Mouse (Mus musculus) adrenal gland, postnatal 25 days (tissue): ENCODE measurements around the gene Rnf152. TPM values are rescaled to one million over a fixed set of nuclear protein-coding genes. Genes with fewer than 3 reads are reported as not detected.

Experiments used
- DNase-seq: peaks from one replicate; pipeline ENCODE4 v3.0.0; 2021; ENCODE audit warnings: mixed read lengths
- total RNA-seq: library from RNA; stranded (reverse); gene quantifications from 2 replicates; pipeline ENCODE4 v1.2.3, GENCODE M21; 2021

Rnf152 gene
- total RNA-seq, 1 experiment from 2014 or later, result 3.6 TPM

DNA sequence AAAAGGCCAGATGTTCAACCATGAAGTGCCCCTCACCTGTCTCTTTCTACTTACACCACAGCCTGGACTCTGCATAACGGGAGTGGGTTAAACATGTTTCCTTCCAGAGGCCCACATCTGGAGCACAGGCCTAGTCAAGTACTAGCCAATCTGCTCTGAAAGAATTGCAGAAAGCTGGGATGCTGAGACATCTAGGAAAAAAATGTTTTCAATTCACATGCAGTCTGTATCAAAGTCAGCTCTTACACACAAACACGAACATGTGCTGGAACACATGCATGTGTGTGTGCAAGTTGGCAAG lies 44.0 kb downstream of the Rnf152 start:
- no peak for DNase-seq

DNA sequence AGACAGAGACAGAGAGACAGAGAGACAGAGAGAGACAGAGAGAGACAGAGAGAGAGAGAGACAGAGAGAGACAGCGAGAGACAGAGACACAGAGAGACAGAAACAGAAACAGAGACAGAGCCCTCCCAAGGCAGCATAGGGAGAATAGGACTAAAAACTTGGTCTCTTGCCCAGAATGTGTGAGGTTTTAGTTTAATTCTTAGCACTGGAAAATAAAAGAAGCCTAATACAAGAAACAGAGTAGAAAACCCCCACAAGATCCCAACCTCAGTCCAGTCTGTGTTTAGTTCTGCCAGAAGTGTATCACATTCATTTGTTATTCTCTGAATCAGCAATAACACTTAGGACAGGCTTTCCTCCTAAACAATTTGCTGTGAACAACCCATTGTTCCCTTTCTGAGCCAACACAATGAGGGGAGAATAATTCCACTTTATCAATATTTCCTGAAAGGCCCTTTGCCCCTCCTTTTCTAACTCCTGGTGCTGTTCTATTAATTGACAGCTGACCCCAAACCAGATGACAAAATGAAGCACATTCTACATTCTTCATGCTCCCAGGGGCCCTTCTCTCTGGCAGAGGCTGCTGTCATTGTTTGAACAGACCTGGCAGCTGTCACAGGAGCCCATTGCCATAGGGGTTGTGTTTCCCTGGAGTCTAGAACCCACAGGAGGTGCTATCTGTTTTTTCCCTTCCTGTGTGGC lies 44.5 kb downstream of the Rnf152 start:
- DNase-seq, result no peak

DNA sequence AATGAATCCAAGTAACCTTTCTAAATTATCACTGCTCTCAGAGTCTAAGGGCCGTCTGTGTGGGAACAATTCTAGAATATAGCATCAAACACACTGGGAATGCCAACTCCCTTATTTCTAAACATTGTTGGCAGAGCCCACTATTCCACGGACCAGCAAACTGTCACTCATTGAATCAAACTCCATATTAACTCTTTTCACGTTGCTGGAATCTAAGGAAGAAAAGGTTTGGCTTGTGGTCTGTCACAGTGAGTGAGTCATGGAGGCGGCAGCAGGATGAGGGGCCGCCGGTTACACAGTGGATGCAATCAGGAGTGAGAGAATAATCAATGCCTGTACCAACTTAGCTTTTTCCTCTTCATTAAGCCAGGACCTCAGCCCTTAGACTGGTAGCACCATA lies 54.3 kb downstream of the Rnf152 start:
- no peak for DNase-seq

- no peak for DNase-seq
Measured at GRCm38 (mm10) chr1:105301764-105302163, 54.7 kb downstream of the Rnf152 start.

GRCm38 (mm10) chr1:105291859-105292258 lies 64.7 kb downstream of the Rnf152 start:
- DNase-seq, result no peak

DNA sequence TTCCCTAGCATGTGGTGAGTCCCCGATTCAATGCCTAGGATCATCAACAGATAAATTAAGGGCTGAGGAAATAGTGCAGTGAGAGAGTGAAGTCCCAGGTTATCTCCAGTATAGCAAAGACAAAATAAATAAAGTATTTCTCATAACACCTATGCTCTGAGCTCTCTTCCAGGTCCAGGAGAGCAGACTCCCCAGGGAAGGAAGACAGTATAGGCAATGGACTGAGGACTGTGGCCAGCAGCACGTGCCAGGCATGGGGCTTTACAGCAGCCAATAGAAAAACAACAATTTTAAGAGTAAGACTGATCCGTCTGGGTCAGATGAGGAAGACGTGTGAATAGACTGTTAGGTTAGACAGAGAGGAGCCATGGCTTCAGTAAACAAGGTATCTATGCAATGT lies 69.0 kb downstream of the Rnf152 start:
- no peak for DNase-seq

GRCm38 (mm10) chr1:105286906-105287305 lies 69.6 kb downstream of the Rnf152 start:
- no peak for DNase-seq

DNA sequence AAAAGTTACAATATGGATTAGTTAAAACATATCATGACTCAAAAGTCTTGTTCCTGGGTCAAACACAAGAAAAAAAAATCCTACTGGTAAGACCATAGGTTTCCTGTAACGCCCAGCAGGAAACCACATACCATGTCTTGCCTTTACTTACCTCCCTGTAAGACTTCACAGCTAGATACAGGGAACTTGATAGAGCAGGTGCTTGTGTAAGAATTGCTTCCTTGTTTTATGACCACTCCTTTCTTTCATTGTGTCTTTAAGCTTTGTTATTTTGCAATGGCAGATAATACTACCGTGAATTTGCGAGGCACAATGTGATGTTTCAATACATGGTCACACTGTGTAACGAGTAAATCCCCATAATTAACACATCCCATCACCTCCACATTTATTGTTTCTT lies 71.5 kb downstream of the Rnf152 start:
- DNase-seq, result no peak

DNA sequence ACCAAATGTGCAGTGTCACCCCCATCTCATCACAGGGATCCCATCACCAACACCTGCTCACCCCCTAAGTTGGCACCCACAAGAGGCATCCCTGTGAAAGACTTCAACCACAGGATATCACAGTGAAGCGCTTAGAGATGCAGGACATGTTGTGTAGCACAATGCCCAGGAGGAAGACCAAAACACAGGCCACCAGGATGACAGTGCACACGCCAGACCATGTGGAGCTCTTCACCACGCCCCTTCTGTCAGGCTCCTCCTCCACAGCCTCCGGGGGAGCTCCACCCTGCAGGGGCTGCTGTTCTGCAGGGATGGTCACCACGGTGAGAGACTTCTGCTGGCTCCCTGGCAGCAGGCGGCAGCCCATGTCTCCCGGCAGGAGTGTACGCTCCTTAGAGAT lies 72.4 kb downstream of the Rnf152 start:
- no peak for DNase-seq

GRCm38 (mm10) chr1:105281277-105281676 lies 75.2 kb downstream of the Rnf152 start:
- DNase-seq, result no peak

- no peak for DNase-seq
Measured at GRCm38 (mm10) chr1:105280160-105280559, 76.3 kb downstream of the Rnf152 start.

DNA sequence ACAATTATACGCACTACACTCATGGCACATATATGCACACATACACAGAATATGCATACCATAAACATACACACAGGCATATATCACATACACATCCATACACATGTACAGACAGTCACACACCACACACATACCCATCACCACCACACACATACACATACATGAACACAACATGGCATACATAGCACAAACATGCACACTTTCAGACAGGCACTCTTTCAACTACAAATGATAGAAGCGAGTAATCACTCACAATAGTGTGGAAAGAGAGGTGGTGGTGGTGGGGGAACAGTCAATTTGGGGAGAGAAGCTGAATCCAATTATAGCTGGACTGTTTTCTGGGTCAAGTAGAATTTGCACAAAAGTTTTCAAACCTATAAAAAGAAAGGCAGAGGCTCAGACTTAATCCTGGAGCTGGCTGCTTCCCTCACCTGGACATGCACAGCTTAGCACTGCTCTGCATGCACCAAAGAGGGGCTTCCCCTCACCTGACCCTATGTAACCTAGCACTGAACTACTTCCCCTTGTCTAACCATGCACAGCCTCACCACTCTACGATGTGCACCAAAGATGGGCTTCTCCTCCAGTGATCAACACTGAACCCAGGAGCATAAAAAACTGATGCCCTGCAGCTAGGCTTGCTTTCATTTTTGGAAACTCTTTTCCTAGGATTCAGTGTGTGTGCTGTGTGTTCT lies 81.9 kb downstream of the Rnf152 start:
- no peak for DNase-seq

- DNase-seq, result peak; percentile 21
Measured at GRCm38 (mm10) chr1:105271104-105271503, 85.4 kb downstream of the Rnf152 start.

DNA sequence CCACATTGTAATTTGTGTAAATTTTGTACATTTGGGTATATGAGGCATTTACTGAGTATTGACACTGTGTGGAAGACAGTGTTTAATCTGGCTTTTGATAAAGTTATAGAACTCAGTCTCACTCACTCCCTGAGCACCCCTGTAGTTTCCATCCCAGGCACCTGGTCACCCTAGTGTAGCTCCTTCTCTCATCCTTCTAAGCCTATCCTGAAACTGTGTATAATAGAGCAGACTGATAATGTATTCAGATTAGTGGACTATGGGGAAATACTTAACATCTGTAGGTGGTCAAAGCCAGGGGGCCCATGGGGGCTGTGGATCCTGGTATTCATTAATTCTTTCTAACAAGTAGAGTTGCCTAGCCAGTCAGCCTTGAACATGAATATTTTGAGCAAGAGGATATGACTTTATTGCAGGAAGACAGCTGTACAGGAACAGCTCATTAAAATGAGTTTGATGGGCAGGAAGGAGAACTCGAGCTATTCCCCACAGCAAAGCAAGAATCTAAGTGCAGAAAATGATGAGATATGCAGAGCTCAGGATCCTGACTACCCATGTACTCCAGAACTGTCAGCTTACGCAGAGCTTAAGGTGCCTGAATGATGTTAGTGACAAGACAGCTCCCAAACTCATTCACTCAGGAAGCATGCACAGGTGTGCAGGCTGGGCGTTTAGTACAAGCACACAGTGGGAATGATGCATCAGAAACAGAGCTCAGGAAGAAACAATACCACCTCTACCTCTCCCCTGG lies 93.1 kb downstream of the Rnf152 start:
- no peak for DNase-seq

DNA sequence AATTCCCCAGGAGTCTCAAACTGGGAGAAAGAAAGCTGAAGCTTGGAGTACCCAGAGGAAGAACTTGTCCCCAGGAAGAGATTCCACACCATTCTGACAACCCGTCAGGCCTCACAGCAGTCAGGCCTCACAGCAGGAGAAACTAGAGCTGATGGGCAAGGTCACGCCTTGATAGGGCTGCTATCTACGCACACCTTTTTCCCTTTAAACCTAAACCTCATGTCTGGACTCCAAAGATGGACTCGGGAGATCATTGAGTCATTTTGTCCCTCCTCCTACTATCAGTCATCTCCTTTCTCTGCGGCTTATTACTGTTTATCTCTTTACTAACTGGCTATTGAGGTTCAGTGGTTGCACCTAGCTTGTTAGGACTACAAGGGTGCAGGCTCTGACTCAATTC lies 96.3 kb downstream of the Rnf152 start:
- no peak for DNase-seq

DNA sequence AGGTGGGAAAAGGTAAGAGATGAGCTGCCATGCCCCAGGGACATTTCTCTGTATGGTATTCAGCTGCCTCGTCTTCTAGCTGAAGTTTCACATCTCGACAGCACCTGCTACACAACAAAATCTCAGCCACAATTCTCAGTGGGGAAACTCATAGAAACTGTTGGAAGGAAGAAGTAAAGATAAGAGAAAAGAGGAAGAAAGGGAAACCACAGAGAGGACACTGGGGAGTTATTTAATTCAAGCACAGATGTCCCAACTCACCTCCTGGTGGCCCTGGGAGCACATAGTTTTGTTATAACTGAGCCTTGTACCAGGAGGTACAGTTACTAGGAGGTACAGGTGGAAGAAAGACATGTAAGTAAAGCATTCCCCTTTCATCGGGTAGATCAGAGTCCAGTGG lies 99.3 kb downstream of the Rnf152 start:
- DNase-seq, result no peak

DNA sequence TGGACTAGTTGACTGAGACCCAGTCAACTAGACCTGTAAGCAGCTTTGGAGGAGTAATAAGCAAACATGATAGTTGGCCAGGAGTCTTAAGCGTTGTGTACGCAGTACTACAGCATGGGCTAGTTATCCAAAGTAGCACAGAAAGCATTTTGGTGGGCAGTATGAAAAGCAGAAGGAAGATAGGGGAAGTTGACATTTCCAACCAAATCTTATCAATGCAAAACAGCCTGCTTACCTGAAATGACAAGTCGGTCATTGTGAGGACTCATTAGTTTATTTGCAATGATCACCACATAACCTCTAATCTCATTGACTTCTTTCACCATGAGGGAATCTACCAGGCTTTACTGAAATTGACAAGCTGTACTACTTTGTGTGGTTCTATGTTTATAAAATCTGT lies 107.3 kb downstream of the Rnf152 start:
- no peak for DNase-seq

GRCm38 (mm10) chr1:105246651-105247050 lies 109.9 kb downstream of the Rnf152 start:
- DNase-seq, result no peak

GRCm38 (mm10) chr1:105246075-105246574 lies 110.4 kb downstream of the Rnf152 start:
- no peak for DNase-seq

DNA sequence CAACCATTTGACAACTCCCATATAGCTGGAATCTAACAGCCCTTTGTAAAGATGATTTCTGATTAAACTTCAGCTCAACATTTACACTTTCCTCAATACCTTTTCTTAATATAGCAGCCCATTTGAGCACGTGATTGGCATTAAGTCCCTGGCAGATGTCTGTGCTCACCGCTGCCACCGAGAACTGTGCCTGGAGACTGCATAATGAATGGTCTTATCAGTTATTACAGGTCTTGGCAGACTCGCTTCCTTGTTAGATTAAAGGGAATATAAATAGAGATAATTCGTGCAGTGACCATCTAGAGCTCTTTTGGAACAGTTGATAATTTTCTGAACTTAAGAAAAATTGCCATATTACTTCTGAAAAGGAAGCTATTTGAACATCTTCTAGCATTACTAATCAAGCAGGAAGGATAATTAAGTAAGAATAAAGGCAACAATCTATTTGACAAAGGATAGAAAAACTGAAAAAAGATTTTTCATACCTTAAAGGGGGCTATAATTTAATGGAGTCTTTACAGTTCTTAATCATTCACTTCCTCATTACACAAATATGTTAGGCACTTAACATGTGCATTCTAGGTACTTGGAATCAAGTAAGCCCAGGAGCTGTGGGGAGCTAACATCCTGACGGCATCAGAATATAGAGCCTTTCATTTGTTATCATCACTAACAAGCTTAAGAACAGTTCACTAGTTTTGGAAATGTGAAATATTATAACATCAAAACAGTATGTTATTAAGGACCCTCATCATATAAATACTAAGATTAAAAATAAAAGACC lies 113.0 kb downstream of the Rnf152 start:
- DNase-seq, result no peak

DNA sequence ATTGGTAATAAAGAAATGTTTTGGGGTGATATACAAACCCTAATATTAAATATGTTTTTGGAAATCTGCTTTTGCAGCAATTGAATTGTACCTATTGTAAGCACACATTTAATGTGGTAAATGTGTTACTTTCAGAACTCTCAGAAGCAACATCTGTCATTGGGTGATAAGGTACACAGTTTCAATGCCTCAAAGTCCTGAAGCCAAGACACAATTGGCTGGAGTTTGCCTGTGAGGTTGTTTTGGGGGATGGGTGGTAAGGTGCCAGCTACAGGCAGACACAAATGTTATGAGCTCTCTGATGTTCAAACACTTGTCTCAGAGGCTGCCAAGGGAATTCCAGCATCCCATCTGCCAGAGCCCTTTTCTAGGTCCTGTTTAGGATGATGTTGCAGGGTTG lies 116.3 kb downstream of the Rnf152 start:
- DNase-seq, result no peak
